Mouse (Mus musculus) liver, adult 2 months (tissue): ENCODE measurements around the gene Lmx1a. TPM values are rescaled to one million over a fixed set of nuclear protein-coding genes. Genes with fewer than 3 reads are reported as not detected.

ENCODE experiments used
- DNase-seq: peaks from one replicate; pipeline ENCODE4 v3.0.0-alpha.2; 2011; ENCODE audit warnings: low read depth, low spot score; ENCODE audit errors: extremely low read depth
- H3K27ac ChIP-seq: fragments of 200-500 bp; replicated peaks from 2 replicates; pipeline ENCODE4 v1.5.1; 2012; ENCODE audit warnings: low read depth, mild to moderate bottlenecking, control low read depth, inconsistent platforms, low read length; ENCODE audit not compliant: insufficient read depth
- H3K27me3 ChIP-seq: fragments of 200-500 bp; 2 replicates; pipeline ENCODE4 v1.6.1; 2012; ENCODE audit warnings: mild to moderate bottlenecking, moderate library complexity, low read length, inconsistent platforms; ENCODE audit not compliant: control insufficient read depth, insufficient read depth
- H3K36me3 ChIP-seq: fragments of 200-500 bp; 2 replicates; pipeline ENCODE4 v1.6.1; 2012; ENCODE audit warnings: low read length, inconsistent platforms; ENCODE audit not compliant: control insufficient read depth, insufficient read depth
- H3K4me1 ChIP-seq: fragments of 200-500 bp; 2 replicates; pipeline ENCODE4 v1.6.1; 2011; ENCODE audit warnings: low read length; ENCODE audit not compliant: control insufficient read depth, insufficient read depth
- H3K4me3 ChIP-seq: fragments of 200-500 bp; 2 replicates; pipeline ENCODE4 v1.5.1; 2011; ENCODE audit warnings: low read depth, mild to moderate bottlenecking, control low read depth, low read length, moderate library complexity; ENCODE audit not compliant: insufficient read depth
- H3K79me2 ChIP-seq: fragments of 200-500 bp; 2 replicates; pipeline ENCODE4 v1.6.1; 2012; ENCODE audit warnings: inconsistent platforms, mild to moderate bottlenecking, low read length, moderate library complexity; ENCODE audit not compliant: control insufficient read depth, insufficient read depth
- H3K9ac ChIP-seq: fragments of 200-500 bp; 2 replicates; pipeline ENCODE4 v1.6.1; 2012; ENCODE audit warnings: low read depth, mild to moderate bottlenecking, control low read depth, inconsistent platforms, low read length
- CTCF ChIP-seq: fragments of 200-500 bp; IDR thresholded peaks from 2 replicates; pipeline ENCODE4 v1.5.1; 2011; ENCODE audit warnings: low read depth, low read length, control low read depth
- POLR2A ChIP-seq: fragments of 200-500 bp; IDR thresholded peaks from 2 replicates; pipeline ENCODE4 v1.6.1; 2011; ENCODE audit warnings: low read length, control low read depth; ENCODE audit not compliant: insufficient read depth; ENCODE audit errors: extremely low read depth
- WGBS: fragments of 180-500 bp; shearing (Covaris S2); methylation state at CpG from one replicate; pipeline ENCODE4 v1.1.7; 2018; 5-methylcytosine and 5-hydroxymethylcytosine counted together
- polyA plus RNA-seq: library from polyadenylated mRNA; depleted of rRNA; stranded (reverse); fragments of >200 nt; gene quantifications from 2 replicates; pipeline ENCODE4 v1.2.3, GENCODE M21; 2012
- total RNA-seq: library from RNA; depleted of rRNA; stranded (reverse); fragments of >200 nt; gene quantifications from 2 replicates; pipeline ENCODE4 v1.2.3, GENCODE M21; 2014

The Lmx1a gene
- total and polyA plus RNA-seq, 2 experiments: not detected

- Histone ChIP-seq H3K27ac (no peak overlapping the region), H3K4me3 (no peak overlapping the region), H3K27me3 (peaks cover 39% of the 10 kb centered on the region), H3K9ac (no peak overlapping the region), H3K4me1 (no peaks in the 10 kb centered on the region), H3K36me3 (no peaks in the 10 kb centered on the region), H3K79me2 (no peaks in the 10 kb centered on the region)
- no peak for DNase-seq
- TF ChIP-seq POLR2A (no peak), CTCF (no peak)
- 3% methylated on average over 44 of the region's 44 CpGs for WGBS
Measured at GRCm38 (mm10) chr1:167691911-167692682, 3.1 kb downstream of the Lmx1a start.

- Histone ChIP-seq H3K36me3 (no peaks in the 10 kb centered on the region), H3K27me3 (peaks cover 39% of the 10 kb centered on the region), H3K27ac (no peak overlapping the region), H3K4me3 (no peak overlapping the region), H3K79me2 (no peaks in the 10 kb centered on the region), H3K9ac (no peak overlapping the region), H3K4me1 (no peaks in the 10 kb centered on the region)
- TF ChIP-seq CTCF: no peak
- no peak for TF ChIP-seq POLR2A
- DNase-seq: no peak
- 5% methylated on average over 7 of the region's 7 CpGs for WGBS
Measured at GRCm38 (mm10) chr1:167692683-167693045, 3.6 kb downstream of the Lmx1a start.

GRCm38 (mm10) chr1:167693499-167694240 is 4.6 kb downstream of the Lmx1a start:
- 5% methylated on average over 9 of the region's 9 CpGs for WGBS
- no peaks in the 10 kb centered on the region for H3K36me3 ChIP-seq
- H3K4me3 ChIP-seq: no peak overlapping the region
- no peak for DNase-seq
- no peak overlapping the region for H3K9ac ChIP-seq
- H3K27ac ChIP-seq: no peak overlapping the region
- peaks cover 34% of the 10 kb centered on the region for H3K27me3 ChIP-seq
- TF ChIP-seq POLR2A (no peak), CTCF (no peak)
- H3K4me1 ChIP-seq: no peaks in the 10 kb centered on the region
- no peaks in the 10 kb centered on the region for H3K79me2 ChIP-seq

- TF ChIP-seq CTCF: no peak
- no peak for TF ChIP-seq POLR2A
- Histone ChIP-seq H3K9ac (no peak overlapping the region), H3K4me1 (no peaks in the 10 kb centered on the region), H3K36me3 (no peaks in the 10 kb centered on the region), H3K27ac (no peak overlapping the region), H3K4me3 (no peak overlapping the region), H3K79me2 (no peaks in the 10 kb centered on the region), H3K27me3 (peaks cover 24% of the 10 kb centered on the region; the same call in 1 of the 2 replicates)
- 24% methylated on average over 3 of the region's 3 CpGs for WGBS
- DNase-seq: no peak
Measured at GRCm38 (mm10) chr1:167694731-167695130, 5.7 kb downstream of the Lmx1a start.

GRCm38 (mm10) chr1:167695910-167696459 is 6.9 kb downstream of the Lmx1a start:
- Histone ChIP-seq H3K27me3 (peaks cover 19% of the 10 kb centered on the region; the same call in 1 of the 2 replicates), H3K9ac (no peak overlapping the region)
- 59% methylated on average over 11 of the region's 11 CpGs for WGBS

More at GRCm38 (mm10) chr1:167695910-167696459, 6.9 kb downstream of the Lmx1a start:
- no peaks in the 10 kb centered on the region for H3K36me3 ChIP-seq
- no peak overlapping the region for H3K27ac ChIP-seq
- no peak for DNase-seq
- H3K4me1 ChIP-seq: no peaks in the 10 kb centered on the region
- H3K79me2 ChIP-seq: no peaks in the 10 kb centered on the region
- TF ChIP-seq CTCF: no peak
- no peak for TF ChIP-seq POLR2A
- H3K4me3 ChIP-seq: no peak overlapping the region
